Mouse (Mus musculus) limb, embryonic 12.5 days (tissue): Measurements from ENCODE around the gene Psma6. TPM values are rescaled to one million over a fixed set of nuclear protein-coding genes. Genes with fewer than 3 reads are reported as not detected.
"Not testable (repeated sequence)": the region's sequence is repeated elsewhere in the genome, so short reads cannot be mapped to it uniquely, and the experiment has no call there.

Source experiments
- ATAC-seq: fragments of 200-750 bp; cut with Nextera tagmentation; 2 replicates; pipeline ENCODE4 v1.8.0; 2017; ENCODE audit warnings: low read depth, moderate TSS enrichment; ENCODE audit not compliant: insufficient number of reproducible peaks, insufficient read depth, low FRiP score, low TSS enrichment
- H3K27ac ChIP-seq: fragments of 300-500 bp; sonication (generic); 2 replicates; pipeline ENCODE4 v1.5.1; 2016; ENCODE audit warnings: mild to moderate bottlenecking, moderate library complexity
- H3K27me3 ChIP-seq: fragments of 300-500 bp; sonication (generic); 2 replicates; pipeline ENCODE4 v1.6.1; 2016; ENCODE audit warnings: mild to moderate bottlenecking, moderate library complexity
- H3K36me3 ChIP-seq: fragments of 300-500 bp; sonication (generic); 2 replicates; pipeline ENCODE4 v1.6.1; 2016; ENCODE audit warnings: mild to moderate bottlenecking, moderate library complexity
- H3K4me1 ChIP-seq: fragments of 300-500 bp; sonication (generic); replicated peaks from 2 replicates; pipeline ENCODE4 v1.6.1; 2016
- H3K4me2 ChIP-seq: fragments of 300-500 bp; sonication (generic); 2 replicates; pipeline ENCODE4 v1.6.1; 2016; ENCODE audit warnings: mild to moderate bottlenecking, moderate library complexity
- H3K4me3 ChIP-seq: fragments of 300-500 bp; sonication (generic); replicated peaks from 2 replicates; pipeline ENCODE4 v1.5.1; 2016; ENCODE audit warnings: mild to moderate bottlenecking
- H3K9ac ChIP-seq: fragments of 300-500 bp; sonication (generic); replicated peaks from 2 replicates; pipeline ENCODE4 v1.6.1; 2016; ENCODE audit warnings: mild to moderate bottlenecking, moderate library complexity
- H3K9me3 ChIP-seq: fragments of 300-500 bp; sonication (generic); 2 replicates; pipeline ENCODE4 v1.6.1; 2016; ENCODE audit warnings: mild to moderate bottlenecking, moderate library complexity
- WGBS: fragments of 180-500 bp; shearing (Covaris S2); methylation state at CpG from one replicate; pipeline ENCODE4 v1.1.7; 2016; 5-methylcytosine and 5-hydroxymethylcytosine counted together
- polyA plus RNA-seq: library from polyadenylated mRNA; unstranded; fragments of >200 nt; fragmentation: Nextera tagmentation; extraction: Ambion mirVana; gene quantifications from 2 replicates; pipeline ENCODE4 v1.2.1, GENCODE M21; 2016

Psma6 gene
- polyA plus RNA-seq, 1 experiment from 2014 or later, result 458 TPM

DNA sequence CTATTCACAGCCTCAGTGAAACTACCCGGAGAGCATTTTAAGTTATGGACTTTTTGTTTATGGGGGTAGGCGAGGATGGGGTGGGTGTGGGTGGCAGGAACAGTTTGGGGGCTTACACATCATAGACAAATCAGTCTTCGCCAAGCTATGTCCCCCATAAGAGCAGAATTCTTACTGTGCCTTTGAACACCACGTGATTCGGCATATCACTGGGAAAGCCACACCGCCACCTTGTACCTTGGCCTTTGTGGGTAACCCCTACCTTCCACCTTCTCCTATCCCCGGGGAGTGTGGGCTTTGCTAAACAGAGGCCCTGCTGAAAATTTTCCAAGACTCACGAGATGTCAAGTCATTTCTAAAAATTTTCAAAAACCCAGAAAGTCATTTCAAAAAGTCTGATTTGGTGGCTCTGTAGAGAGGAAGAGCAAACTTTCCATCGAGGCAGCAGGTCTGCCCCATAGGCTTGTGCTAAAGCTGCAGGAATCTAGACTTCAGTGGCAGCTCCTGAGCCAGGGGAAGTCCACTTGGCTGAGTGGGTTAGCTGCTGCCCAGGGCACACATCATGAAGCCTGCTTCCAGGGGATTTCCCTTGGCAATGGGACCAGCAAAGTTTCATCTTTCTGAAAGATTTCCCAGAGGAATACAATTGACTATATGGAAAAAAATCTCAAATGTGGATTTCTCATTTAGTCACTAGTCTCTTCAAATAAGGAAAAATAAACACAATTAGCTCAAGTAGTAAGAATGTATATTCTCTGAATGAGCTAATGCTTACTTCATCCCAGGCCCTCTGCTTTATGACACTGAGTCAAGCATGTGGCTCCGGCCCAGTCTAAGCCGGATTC is 8.9 kb downstream of the Psma6 start:
- no peak for ATAC-seq
- 82% methylated on average over 11 of the region's 11 CpGs for WGBS

DNA sequence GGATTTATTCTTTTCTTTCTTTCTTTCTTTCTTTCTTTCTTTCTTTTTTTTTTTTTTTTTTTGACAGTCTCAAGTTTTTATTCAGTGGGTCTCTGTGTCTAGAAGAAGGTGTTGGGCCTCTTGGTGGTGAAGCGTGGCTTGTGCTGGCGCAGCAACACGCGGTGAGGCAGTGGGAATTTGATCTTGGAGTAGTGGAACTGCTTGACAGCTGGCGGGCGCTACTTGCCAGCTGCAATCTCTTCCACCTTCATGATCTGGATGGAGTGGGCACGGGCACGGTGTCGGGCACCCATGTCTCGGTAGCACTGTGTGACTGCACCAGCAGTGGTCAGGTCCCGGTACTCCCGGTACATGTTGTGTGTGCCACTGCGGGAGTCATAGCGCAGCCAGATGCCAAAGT is 11.6 kb downstream of the Psma6 start:
- not testable (repeated sequence) for ATAC-seq, H3K27me3 ChIP-seq
- 91% methylated on average over 14 of the region's 14 CpGs for WGBS

More for the DNA sequence above, 8.9 kb downstream of the Psma6 start:
- no peak overlapping the region for H3K4me2 ChIP-seq
- H3K9ac ChIP-seq, result no peak overlapping the region
- no peak overlapping the region for H3K4me3 ChIP-seq
- no peaks in the 10 kb centered on the region for H3K9me3 ChIP-seq
- peaks cover 10% of the 10 kb centered on the region; the same call in 1 of the 2 replicates for H3K4me1 ChIP-seq
- H3K27ac ChIP-seq, result no peak overlapping the region
- no peaks in the 10 kb centered on the region for H3K36me3 ChIP-seq
- no peaks in the 10 kb centered on the region for H3K27me3 ChIP-seq

DNA sequence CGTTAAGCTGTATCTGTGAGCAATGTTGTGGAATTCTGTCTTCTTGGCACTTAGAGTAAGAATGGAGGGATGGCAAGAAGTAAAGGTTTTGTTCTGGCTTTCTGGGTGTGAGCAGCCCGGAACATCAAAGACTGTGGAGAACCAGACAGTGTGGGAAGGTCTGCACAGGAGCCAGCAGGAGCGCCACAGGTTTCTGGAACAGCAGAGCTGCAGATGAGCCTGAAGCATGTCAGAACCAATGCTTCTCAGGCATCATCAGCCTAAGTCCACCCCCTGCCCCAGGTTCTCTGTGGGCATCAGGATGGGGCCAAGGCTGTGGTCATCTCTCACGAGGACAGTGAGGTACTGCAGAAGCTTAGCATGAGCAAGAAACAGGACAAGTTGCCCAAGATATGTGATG is 12.5 kb downstream of the Psma6 start:
- no peak for ATAC-seq
- 95% methylated on average over 4 of the region's 4 CpGs for WGBS
- H3K9me3 ChIP-seq, result no peaks in the 10 kb centered on the region
- H3K36me3 ChIP-seq, result peaks cover 3% of the 10 kb centered on the region
- no peak overlapping the region for H3K4me2 ChIP-seq
- no peak overlapping the region for H3K4me3 ChIP-seq
- H3K27ac ChIP-seq, result no peak overlapping the region
- H3K27me3 ChIP-seq, result no peaks in the 10 kb centered on the region
- H3K9ac ChIP-seq, result no peak overlapping the region
- peaks cover 15% of the 10 kb centered on the region for H3K4me1 ChIP-seq

More for the DNA sequence above, 11.6 kb downstream of the Psma6 start:
- peaks cover 12% of the 10 kb centered on the region for H3K4me1 ChIP-seq
- not testable (repeated sequence) for H3K4me3 ChIP-seq, H3K4me2 ChIP-seq, H3K27ac ChIP-seq, H3K9me3 ChIP-seq, H3K9ac ChIP-seq, H3K36me3 ChIP-seq

DNA sequence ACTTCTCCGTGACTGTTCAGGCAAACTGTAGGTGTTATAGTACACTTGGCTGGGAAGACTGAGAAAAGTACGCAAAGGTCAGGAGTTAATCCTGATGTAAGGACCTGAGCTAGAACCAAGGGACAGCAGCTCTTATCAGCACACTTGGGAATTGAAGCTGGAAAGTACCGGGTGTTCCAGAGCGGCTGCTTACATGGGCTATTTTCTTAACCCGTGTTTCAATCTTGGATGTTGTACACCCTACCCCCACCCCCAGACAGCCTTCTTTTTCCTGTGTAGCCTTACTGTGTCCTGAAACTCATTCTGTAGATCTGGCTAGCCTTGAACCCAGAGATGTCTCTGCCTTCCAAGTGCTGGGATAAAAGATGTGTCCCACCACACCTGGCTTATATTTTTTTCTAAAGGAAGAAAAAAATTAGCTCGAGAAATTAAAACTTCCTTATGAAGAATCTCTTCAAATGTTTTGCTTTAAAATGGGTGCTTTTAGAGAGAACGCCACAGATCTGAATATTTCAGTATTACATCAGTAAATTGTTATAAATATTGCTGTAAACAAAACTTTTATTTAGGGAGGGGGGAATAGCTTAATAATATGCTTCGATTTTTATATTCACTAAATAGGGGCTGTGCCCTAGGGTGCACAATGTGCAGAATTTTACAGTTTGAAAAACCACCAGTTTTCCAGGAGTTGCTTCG is 13.7 kb downstream of the Psma6 start:
- ATAC-seq, result no peak
- H3K9me3 ChIP-seq, result no peaks in the 10 kb centered on the region
- H3K4me3 ChIP-seq, result peak overlapping the region; percentile 80
- peak overlapping the region; percentile 87 for H3K27ac ChIP-seq
- H3K4me1 ChIP-seq, result peaks cover 15% of the 10 kb centered on the region
- WGBS, result 76% methylated on average over 9 of the region's 9 CpGs
- H3K27me3 ChIP-seq, result no peaks in the 10 kb centered on the region
- H3K9ac ChIP-seq, result peak overlapping the region; percentile 89
- peaks cover 10% of the 10 kb centered on the region for H3K36me3 ChIP-seq
- H3K4me2 ChIP-seq, result peak overlapping the region; percentile 62

DNA sequence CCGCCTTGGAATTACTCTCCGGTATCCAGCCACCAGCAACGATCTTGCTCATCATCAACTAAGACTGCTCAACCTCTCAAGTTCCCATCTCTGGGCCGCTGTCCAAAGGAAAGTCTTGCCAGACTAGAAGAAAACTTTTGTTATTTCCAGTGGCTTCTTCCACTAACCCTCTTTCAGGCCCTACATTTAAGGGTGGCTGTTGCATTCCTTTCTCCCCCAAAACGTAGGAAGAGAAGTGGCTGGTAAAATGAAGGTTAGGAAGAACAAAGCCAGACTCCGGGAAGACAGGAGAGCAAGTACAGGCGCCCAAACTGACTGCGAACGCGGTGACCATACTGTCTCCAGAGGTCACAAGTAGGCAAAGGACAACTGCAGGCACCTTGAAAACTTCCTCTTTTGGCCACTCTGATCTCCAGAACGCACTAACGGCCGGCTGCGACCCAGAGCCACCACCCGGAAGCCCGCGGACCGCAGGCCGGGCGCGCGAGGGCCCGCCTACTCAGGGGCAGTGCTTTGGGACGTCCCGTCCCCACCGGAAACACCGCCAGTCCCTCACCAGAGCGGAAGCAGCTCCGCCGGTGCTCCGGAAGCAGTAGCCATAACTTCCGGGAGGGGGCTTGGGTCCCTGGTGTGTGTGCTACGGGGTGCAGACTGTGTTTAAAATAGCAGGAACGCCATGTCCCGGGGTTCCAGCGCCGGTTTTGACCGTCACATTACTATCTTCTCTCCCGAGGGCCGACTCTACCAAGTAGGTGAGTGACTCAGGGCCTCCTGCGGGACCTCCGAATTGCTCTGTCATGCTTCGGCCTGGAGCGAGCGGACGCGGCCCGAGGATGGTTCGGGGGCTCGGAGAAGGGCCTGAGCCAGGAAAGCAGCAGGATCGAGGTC is 14.5 kb downstream of the Psma6 start:
- Histone ChIP-seq H3K4me1 (peaks cover 15% of the 10 kb centered on the region), H3K9ac (peak overlapping the region; percentile 89), H3K4me2 (peak overlapping the region; percentile 80), H3K4me3 (peak overlapping the region; percentile 80), H3K9me3 (no peaks in the 10 kb centered on the region), H3K36me3 (peaks cover 18% of the 10 kb centered on the region), H3K27ac (peak overlapping the region; percentile 87), H3K27me3 (no peaks in the 10 kb centered on the region)
- ATAC-seq, result peak; percentile 98
- WGBS, result under 1% methylated on average over 51 of the region's 51 CpGs

DNA sequence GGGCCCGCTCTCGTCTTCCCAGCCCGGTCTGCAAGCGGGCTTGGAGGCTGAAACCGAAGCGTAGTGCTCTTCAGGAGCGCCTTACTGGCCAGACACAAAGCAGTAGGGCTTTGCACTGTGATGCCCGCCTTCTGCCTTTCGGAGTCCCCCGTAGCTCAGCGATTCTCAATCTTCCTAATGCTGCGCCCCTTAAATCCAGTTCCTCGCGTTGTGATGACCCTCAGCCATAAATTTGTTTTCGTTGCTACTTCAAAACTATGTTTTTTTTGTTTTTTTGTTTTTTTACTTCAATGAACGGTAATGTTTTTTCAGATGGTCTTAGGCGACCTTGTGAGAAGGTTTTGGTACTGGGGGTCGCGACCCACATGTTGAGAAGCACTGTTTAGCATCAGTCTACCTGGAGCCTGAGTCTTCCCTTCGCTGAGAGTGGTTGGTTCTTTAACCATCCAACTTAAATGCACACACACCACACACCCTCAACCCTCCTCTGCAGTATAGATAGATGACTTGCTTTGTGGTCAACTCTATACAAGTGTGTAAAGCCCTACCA is 15.2 kb downstream of the Psma6 start:
- peaks cover 24% of the 10 kb centered on the region for H3K36me3 ChIP-seq

DNA sequence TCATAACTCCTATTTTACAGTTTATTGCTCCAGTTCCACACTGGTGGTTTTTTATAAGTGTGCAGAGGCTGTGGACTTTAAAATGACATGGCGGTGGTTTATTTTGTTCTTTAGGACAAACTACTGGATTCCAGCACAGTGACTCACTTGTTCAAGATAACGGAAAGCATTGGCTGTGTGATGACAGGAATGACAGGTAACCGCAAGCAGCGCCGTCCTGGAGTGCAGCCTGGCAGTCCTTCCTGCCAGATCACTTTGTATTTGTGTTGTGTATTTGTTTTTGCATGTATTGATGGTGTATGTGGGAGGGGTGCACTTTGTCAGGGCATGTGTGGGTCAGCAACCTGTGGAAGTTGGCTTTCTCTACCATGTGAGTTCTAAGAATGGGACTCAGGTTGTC is 23.9 kb downstream of the Psma6 start:
- H3K27ac ChIP-seq, result no peak overlapping the region
- H3K9ac ChIP-seq, result no peak overlapping the region
- H3K36me3 ChIP-seq, result peaks cover 65% of the 10 kb centered on the region
- H3K27me3 ChIP-seq, result no peaks in the 10 kb centered on the region
- no peak overlapping the region for H3K4me2 ChIP-seq
- 91% methylated on average over 5 of the region's 5 CpGs for WGBS
- H3K4me1 ChIP-seq, result no peaks in the 10 kb centered on the region
- H3K9me3 ChIP-seq, result no peaks in the 10 kb centered on the region
- no peak for ATAC-seq
- no peak overlapping the region for H3K4me3 ChIP-seq

More for the DNA sequence above, 15.2 kb downstream of the Psma6 start:
- Histone ChIP-seq H3K4me1 (peaks cover 15% of the 10 kb centered on the region), H3K9ac (peak overlapping the region; percentile 89), H3K4me2 (peak overlapping the region; percentile 80), H3K9me3 (no peaks in the 10 kb centered on the region), H3K4me3 (peak overlapping the region; percentile 80), H3K27me3 (no peaks in the 10 kb centered on the region), H3K27ac (peak overlapping the region; percentile 87)
- ATAC-seq, result no peak
- 2% methylated on average over 20 of the region's 20 CpGs for WGBS

DNA sequence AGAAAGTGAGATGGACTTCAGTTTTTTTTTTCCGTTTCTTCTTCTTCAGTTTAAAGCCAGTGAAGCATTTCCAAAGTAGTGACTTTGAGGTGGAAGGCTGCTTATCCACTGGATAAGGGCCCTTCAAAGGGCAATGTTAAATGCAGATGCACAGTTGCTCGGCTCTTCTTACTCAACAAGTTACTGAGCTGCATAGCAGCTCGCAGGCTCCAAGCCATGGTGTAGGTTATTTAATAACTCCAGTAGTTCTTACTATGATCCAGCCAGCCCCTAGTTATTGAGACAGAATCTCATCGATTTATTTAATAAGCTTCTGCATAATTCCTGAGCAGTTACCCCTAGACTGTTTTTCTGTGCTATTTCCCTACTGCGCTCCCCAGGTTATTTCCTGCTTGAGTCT is 31.2 kb downstream of the Psma6 start:
- no peak overlapping the region for H3K27ac ChIP-seq

DNA sequence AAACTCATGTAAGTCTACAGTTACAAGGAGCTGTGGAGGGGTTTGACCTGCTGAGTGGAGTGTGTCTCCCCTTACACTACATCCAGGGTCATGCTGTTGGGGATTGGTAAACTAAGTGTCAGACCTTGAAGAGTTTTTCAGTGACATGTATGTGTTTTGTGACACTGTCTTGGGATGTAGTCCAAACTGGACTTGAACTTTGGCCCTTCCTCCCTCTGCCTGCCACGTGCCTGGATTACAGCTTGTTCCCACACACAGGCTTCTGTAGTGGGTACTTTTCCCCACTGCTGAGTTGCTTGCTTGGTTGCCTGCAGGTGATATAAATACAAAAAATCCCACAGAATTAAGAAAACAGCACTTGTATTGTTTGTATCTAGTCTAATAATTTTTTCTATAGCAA is 31.7 kb downstream of the Psma6 start:
- 95% methylated on average over 1 of the region's 1 CpGs for WGBS

More for the DNA sequence above, 31.2 kb downstream of the Psma6 start:
- H3K4me2 ChIP-seq, result no peak overlapping the region
- H3K9ac ChIP-seq, result no peak overlapping the region
- no peaks in the 10 kb centered on the region for H3K27me3 ChIP-seq
- H3K4me1 ChIP-seq, result no peaks in the 10 kb centered on the region
- no peaks in the 10 kb centered on the region for H3K9me3 ChIP-seq
- ATAC-seq, result no peak
- H3K4me3 ChIP-seq, result no peak overlapping the region
- peaks cover 91% of the 10 kb centered on the region for H3K36me3 ChIP-seq
- 92% methylated on average over 5 of the region's 5 CpGs for WGBS

DNA sequence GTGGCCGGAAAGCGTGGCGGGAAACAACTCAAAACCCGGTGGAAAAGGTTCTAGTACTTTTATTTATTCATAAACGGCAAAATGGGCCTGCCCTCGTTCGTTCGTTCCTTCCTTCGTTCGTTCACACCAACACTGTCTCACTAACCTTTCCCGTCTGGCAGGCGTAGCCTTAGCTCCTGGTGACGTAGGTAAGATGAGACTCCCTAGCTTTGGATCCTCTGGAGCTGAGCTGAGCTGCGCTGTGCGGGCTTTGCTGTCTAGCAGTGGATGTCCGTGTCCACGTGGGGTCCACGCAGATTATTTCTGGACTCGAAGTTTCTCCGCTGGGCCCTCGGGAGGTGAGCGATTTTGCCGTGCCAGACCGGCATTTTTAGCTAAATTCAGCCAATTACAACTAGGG is 36.2 kb downstream of the Psma6 start:
- Histone ChIP-seq H3K9me3 (no peaks in the 10 kb centered on the region), H3K4me1 (no peaks in the 10 kb centered on the region), H3K36me3 (peaks cover 52% of the 10 kb centered on the region), H3K27ac (no peak overlapping the region), H3K4me2 (no peak overlapping the region), H3K27me3 (no peaks in the 10 kb centered on the region), H3K9ac (no peak overlapping the region), H3K4me3 (no peak overlapping the region)
- 93% methylated on average over 24 of the region's 24 CpGs for WGBS
- no peak for ATAC-seq

More for the DNA sequence above, 31.7 kb downstream of the Psma6 start:
- Histone ChIP-seq H3K9me3 (no peaks in the 10 kb centered on the region), H3K9ac (no peak overlapping the region), H3K36me3 (peaks cover 92% of the 10 kb centered on the region), H3K4me1 (no peaks in the 10 kb centered on the region), H3K27ac (no peak overlapping the region), H3K27me3 (no peaks in the 10 kb centered on the region), H3K4me2 (no peak overlapping the region), H3K4me3 (no peak overlapping the region)
- ATAC-seq, result no peak
